Mouse (Mus musculus) spleen, postnatal 4 days (tissue): ENCODE measurements around the gene Cbx8.

Experiments
- DNase-seq, 2 experiments: peaks; one replicate each; pipeline ENCODE4 v3.0.0; 2022; ENCODE audit warnings: low spot score in 2 of 2

Cbx8 gene

DNA sequence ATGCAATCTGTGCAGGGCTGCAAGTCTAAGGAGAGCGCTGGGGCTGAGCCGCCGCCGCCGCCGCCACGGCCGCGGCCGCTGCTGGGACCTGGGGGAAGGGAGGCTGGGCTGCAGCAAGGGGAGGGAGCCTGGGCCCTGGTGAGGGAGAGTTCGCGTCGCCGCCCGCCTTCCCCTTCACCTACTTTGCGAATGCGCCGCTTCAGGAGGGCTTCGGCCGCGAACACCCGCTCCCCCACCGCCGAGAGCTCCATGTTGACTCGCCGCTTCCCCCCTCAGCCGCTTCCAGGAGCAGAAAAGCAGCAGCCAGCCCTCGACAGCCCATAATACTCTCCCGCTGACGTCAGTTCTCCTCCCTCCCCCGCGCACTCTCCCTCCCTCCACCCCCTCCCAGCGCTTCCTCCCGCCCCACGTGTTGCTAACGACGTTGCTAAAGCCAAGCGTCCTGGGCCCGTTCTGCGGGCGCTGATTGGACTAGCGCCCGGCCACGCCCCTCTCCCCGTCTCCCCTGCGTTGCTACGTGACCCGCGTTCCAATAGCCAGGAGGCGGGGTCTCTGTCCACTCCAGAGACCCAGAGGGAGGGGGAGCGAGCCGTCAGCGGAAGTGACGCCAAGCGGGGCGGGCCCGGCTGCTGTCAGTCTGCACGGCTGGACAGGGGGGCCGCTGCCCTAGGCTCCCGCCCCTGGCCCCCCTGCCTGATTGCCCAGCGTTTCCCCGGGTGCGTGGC is at the start of gene Cbx8:
Gene Cbx8 (minus strand): TSS at position 370 of the 725 bp plus-strand sequence.
- peak; percentile 94 to 95 for DNase-seq

DNA sequence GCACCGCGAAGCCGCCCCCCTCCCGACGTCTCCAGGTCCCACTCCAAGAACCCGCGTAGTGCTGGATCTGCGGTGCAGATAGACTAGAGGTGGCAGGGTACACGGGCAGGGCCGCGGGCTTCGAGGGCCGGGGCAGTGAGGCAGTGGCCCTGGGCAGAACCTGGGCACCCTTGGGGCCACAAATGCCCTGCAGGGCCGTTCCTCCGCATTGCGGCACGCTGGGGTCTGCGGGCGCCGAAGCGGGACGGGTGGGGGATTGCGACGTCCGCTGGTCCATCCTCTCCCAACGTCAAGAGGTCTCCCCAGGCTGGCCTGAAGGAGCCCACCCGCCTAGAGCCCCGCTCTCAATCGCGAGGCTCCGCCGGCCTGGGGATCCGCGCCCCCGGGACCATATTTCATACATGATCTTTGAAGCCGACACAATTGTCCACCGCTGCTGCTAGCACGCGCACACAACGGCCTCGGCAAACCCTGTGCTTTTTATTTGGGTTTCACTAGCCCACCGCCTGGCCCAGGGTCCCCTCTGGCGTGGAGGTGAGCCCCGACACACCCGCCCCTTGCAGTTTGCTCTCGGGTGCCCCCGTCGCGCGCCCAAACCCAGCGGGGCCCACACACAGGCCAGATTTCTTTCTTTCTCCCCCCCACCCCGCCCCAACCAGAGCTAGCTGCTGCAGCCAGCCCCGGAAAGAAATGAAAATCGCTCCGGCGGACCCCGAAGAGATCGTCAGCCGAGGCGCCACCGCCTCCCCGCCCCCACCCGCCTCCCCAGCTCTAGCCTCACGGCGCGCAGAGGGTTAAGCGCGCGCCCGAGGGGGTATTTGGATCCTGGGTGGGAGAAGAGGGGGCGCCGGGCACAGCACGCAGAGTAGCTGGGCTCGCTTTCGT is 49.5 kb upstream of the Cbx8 start:
- DNase-seq: peak in 1 of 2 experiments; percentile 22

DNA sequence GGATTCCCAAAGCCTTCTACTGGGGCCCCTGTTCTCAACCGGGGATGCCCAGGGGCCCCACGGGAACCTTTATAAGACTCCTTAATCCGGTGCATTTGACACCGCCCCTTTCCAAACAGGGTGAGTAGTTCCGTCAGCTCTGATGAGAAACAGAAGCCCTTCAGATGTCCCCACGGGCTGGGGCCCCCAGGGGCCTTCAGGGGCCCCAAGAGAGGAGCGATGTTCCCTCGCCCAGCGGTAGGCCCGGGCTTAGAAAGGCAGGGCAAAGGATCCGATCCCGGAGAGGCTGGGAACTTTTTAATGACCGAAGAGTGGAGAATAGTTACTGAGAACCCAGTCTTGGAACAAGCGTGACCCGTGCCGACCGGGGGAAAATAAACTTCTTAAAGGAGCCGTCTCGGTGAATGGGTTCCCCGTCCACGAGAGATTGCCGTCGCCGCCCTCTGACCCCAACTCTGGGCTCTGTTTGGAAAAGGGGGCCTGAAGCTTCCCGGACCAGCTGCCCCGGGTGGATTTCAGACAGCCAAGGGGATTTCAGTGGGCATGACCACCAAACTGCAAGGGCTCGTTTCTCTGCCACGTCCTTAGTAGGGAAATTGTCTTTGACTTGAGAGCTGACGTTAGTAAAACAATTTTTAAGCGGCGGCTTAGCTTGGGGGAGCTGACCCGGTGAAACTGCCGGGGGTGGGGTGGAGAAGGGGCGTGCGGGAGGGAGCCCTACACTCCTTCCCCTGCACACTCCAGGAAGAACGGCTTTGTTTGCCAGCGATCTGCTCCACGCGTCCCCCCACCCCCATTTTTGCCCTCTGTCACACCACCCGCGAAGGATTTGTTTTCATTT is 48.7 kb upstream of the Cbx8 start:
- DNase-seq: peak; percentile 50 to 75

DNA sequence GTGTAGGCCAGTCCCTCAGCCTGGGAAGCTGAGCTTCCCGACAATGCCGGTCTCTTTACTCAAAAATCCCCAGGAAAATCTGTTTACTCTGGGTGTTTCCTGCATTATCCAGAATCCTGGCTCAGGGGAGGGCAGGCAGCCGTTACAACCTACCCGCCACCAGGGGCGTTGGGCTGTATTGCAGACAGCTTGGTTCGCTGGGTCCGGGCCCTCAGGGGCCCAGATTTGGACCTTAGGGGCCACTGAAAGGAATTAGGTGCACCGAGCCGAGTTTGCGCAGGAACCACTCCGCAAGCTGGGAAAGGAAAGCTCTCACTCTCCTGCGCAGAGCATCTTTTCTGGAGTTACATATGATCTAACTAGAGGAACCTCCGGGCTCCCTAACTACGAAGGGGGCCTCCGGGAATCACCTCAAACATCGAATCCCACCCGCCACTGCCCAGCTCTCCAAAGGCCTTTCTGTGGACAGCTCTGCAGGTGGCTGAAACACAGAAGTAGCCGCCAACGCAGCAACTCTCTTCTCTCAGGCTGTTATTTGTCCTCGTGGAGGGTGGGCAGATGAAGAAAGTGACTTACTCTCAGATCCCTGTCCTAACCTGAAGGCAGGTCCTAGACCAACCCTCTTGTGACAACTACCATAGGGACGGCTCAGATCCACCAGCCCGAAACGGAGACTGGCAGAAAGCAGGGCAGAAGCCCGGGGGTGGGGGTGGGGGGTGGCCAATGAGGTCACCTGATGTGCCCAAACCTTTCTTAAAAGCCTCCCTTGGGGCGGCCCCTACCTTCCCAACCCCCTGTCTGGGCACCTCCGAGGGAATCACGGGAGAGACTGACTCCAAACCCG is 47.8 kb upstream of the Cbx8 start:
- peak; percentile 25 to 74 for DNase-seq

- peak; percentile 39 to 77 for DNase-seq
These were observed 46.7 kb upstream of the Cbx8 start for GRCm38 (mm10) chr11:119087301-119088082.

- peak; percentile 84 to 89 for DNase-seq
These were observed 45.6 kb upstream of the Cbx8 start, which contains the start of gene Cbx4 for GRCm38 (mm10) chr11:119086144-119086971. Gene Cbx4, minus strand, starts transcription at chr11:119086221.

- peak; percentile 46 to 78 for DNase-seq
These were observed 44.7 kb upstream of the Cbx8 start for GRCm38 (mm10) chr11:119085279-119086062.

GRCm38 (mm10) chr11:119084446-119085278 is 43.9 kb upstream of the Cbx8 start:
- DNase-seq: peak in 1 of 2 experiments; percentile 25

DNA sequence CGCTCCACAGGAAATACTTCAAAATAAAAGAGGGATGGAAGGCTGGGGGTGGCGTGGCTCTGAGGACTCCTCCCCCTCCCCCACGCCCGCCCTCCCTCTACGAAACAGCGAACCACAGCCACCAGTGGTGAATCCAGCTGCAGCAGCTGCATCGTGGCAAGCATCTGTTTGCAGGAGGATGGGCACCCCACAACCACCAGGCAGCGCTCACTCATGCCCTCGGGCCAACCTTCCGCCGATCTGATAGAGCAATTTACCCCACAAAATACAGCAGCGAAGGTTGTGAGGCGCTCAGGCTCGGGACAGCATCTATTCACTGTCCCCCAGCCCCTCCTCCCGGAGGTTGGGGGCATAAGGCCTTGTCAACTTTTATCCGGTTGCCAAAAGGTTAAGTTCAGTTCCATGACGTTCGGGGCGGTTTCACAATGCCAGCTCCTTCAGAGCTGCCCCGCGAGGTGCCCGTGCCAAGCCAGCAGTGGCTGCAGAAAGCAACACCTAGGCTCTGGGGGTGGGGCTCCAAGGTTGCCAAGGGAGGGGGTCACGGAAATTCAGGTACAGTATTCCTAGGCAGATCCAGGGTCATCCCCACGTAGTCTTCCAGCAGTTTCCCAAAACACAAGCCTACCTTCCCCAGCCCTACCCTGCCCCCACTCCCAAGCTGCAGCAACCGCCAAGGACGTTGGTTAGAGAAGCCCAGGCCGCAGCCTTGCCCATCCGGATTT is 43.1 kb upstream of the Cbx8 start:
- DNase-seq: peak; percentile 42 to 73

GRCm38 (mm10) chr11:119082638-119083599 is 42.1 kb upstream of the Cbx8 start:
- DNase-seq: peak in 1 of 2 experiments; percentile 24

DNA sequence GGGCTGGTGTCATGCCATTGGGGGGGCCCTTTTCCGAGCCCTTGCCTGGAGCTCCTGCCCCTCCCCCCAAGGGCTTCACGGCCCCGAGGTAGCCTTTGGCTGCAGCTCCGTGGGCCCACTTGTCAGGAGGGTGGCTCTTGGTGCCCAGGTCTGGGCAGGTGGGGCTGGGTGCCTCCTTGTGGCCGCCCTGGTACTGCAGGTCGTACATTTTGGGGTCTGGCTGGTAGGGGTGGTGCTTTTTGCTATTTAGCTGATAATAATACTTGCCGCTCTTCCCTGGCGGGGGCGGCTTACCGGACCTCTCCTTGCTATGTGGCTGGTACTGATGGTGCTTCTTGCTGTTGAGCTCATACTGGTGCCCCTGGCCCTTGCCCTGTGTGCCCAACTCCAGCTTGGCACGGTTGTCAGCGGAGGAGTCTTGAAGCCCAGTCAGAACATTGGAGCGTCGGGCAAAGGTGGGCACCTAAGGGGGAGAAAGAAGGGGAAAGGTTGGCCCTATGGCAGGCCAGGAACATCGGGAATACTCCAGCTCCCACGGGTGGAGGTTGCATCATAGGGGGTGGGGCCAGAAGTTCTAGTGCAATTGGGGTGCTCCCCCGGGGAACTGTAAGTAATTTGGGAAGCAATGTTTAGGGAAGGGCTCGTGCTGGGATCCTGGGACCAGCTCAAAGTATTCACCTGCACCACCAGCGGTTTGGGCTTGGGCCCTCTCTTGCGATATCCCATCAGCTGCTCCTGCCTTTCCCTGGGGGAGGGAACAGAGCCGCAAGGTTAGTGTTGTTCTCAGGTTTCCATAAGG is 41.3 kb upstream of the Cbx8 start:
- peak; percentile 55 to 82 for DNase-seq

DNA sequence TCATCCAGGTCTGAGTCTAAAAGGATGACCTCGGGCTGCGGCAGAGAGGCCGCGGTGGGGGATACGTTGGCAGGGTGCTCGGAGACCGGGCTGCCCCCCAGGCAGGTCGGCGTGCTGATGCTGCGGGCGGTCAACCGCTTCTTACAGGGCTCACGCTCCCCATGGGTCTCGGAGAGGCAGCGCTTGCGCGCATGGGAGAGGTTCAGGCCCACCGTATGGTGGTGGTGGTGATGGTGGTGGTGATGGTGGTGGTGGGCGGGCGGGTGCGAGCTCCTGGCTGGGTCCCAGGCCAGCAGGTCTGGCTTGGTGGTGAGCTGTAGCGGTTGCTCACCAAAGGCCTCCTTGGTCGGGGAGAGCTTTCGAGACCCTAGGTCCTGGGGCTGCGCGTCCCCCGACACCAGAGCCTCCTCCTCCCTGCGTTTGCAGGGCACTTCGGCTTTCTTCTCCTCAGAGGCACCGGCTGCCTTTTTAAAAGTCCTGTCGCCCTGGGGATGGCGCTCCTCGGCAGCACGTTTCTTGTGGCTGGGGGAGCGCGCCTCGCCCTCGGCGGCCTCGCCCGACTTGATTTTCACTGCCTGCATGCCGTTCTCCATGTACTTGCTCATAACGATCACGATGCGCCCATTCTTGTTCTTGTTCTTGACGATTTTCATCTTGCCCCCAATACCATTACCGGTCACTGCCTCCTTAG is 40.5 kb upstream of the Cbx8 start:
- no peak for DNase-seq

GRCm38 (mm10) chr11:119080461-119081147 is 39.8 kb upstream of the Cbx8 start:
- DNase-seq: no peak

GRCm38 (mm10) chr11:119079445-119079837 is 38.7 kb upstream of the Cbx8 start:
- no peak for DNase-seq
